Mouse (Mus musculus) heart, postnatal 0 days (tissue): ENCODE measurements around the gene Gm45837.

Experiments
- CTCF ChIP-seq: IDR thresholded peaks from 2 replicates; pipeline ENCODE4 v1.5.1; 2016; ENCODE audit warnings: antibody characterized with exemption, control low read depth, low read depth
- EP300 ChIP-seq: IDR thresholded peaks from 2 replicates; pipeline ENCODE4 v1.6.1; 2016; ENCODE audit warnings: antibody characterized with exemption, low read depth

GRCm38 (mm10) chr7:101504507-101504906 is 93.8 kb downstream of the Gm45837 start:
- no peak for TF ChIP-seq CTCF
- no peak for TF ChIP-seq EP300
